Mouse (Mus musculus) kidney, postnatal 0 days (tissue): ENCODE data around the gene Slc37a2. TPM values are rescaled to one million over a fixed set of nuclear protein-coding genes. Genes with fewer than 3 reads are reported as not detected.
"Not testable (repeated sequence)": the region's sequence is repeated elsewhere in the genome, so short reads cannot be mapped to it uniquely, and the experiment has no call there.

Experiments used
- ATAC-seq: fragments of 200-750 bp; cut with Nextera tagmentation; replicated peaks from 2 replicates; pipeline ENCODE4 v1.8.0; 2017; ENCODE audit warnings: low read depth, moderate number of reproducible peaks, moderate TSS enrichment, moderate library complexity; ENCODE audit not compliant: low FRiP score
- DNase-seq: peaks from one replicate; pipeline ENCODE4 v3.0.0-alpha.2; 2016; ENCODE audit warnings: low spot score
- H3K27ac ChIP-seq: fragments of 300-500 bp; sonication (generic); 2 replicates; pipeline ENCODE4 v1.5.1; 2014; ENCODE audit warnings: mild to moderate bottlenecking
- H3K27me3 ChIP-seq: fragments of 300-500 bp; sonication (generic); 2 replicates; pipeline ENCODE4 v1.6.1; 2014; ENCODE audit warnings: low read length, mixed read lengths; ENCODE audit not compliant: insufficient read depth
- H3K36me3 ChIP-seq: fragments of 300-500 bp; sonication (generic); 2 replicates; pipeline ENCODE4 v1.6.1; 2014; ENCODE audit warnings: low read length, mixed read lengths; ENCODE audit not compliant: insufficient read depth
- H3K4me1 ChIP-seq: fragments of 300-500 bp; sonication (generic); replicated peaks from 2 replicates; pipeline ENCODE4 v1.6.1; 2014; ENCODE audit warnings: antibody characterized with exemption, low read length, mixed read lengths; ENCODE audit not compliant: insufficient read depth
- H3K4me2 ChIP-seq: fragments of 300-500 bp; sonication (generic); 2 replicates; pipeline ENCODE4 v1.6.1; 2014; ENCODE audit warnings: mild to moderate bottlenecking, low read length, moderate library complexity, mixed read lengths
- H3K4me3 ChIP-seq: fragments of 300-500 bp; sonication (generic); replicated peaks from 2 replicates; pipeline ENCODE4 v1.5.1; 2014; ENCODE audit warnings: low read depth, low read length
- H3K9ac ChIP-seq: fragments of 300-500 bp; sonication (generic); 2 replicates; pipeline ENCODE4 v1.6.1; 2014; ENCODE audit warnings: low read depth, low read length
- H3K9me3 ChIP-seq: fragments of 300-500 bp; sonication (generic); replicated peaks from 2 replicates; pipeline ENCODE4 v1.6.1; 2016; ENCODE audit warnings: low read length, inconsistent platforms, mixed read lengths
- CTCF ChIP-seq: IDR thresholded peaks from 2 replicates; pipeline ENCODE4 v1.5.1; 2016; ENCODE audit warnings: antibody characterized with exemption, low read depth, mild to moderate bottlenecking, moderate library complexity
- WGBS: fragments of 180-500 bp; shearing (Covaris S2); extraction: QIAGEN DNeasy Blood & Tissue Kit; methylation state at CpG from one replicate; pipeline ENCODE4 v1.1.7; 2014; 5-methylcytosine and 5-hydroxymethylcytosine counted together
- polyA plus RNA-seq: library from polyadenylated mRNA; unstranded; fragments of >200 nt; fragmentation: Nextera tagmentation; extraction: Ambion mirVana; gene quantifications from 2 replicates; pipeline ENCODE4 v1.2.1, GENCODE M21; 2015

Gene Slc37a2
- polyA plus RNA-seq: 1.3 and 1.5 TPM in 2 replicates

DNA sequence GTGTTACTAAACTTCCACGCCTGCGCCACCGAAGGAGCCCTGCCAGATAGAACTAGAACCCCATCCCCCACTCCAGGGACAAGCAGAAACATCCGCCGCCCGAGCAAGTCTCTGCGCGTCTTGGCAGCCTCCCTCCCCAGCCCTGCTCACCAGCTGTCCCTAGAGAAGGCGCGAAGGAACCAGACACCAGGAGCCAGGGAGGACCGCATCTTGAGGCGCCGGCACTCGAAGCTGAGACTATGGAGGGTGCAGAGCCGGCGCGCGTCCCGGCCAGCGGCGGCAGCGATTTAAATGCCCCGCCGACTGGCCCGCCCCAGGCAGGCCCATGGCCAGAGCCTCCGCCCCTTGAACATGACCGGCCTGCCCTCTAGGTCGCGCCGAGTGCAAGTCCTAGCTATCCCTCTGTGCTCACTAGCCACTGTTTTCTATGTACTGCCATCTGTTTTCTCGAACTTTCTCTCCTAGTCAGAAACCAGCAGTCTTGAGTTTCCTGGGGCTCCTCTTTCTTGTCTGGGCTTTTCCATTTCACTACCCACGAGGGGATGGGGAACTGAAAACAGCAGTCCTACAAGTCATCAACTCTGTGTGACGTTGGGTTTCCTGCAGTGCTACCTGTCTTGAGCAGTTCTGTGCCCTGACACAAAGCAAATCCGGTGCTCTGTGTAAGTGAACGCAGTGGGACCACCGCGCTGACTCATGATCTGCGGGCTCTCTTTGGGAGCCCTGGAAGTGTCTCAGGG, at the start of gene Slc37a2:
Gene Slc37a2 (minus strand): TSS at position 590 of the 740 bp plus-strand sequence.
- Histone ChIP-seq H3K9me3 (no peaks in the 10 kb centered on the region), H3K4me3 (peak within 1 kb of the TSS; percentile 42), H3K4me1 (peaks cover 4% of the 10 kb centered on the region; the same call in 1 of the 2 replicates), H3K4me2 (peak within 1 kb of the TSS; percentile 83), H3K36me3 (no peaks in the 10 kb centered on the region), H3K27me3 (no peaks in the 10 kb centered on the region), H3K27ac (0 out of 2 replicates have a peak within 1 kb of the TSS, but pooled peaks have one; percentile 25), H3K9ac (peak within 1 kb of the TSS; percentile 50)
- WGBS: 2% methylated on average over 38 of the region's 38 CpGs
- peak; percentile 72 for DNase-seq
- no peak for TF ChIP-seq CTCF
- ATAC-seq: peak; percentile 84

DNA sequence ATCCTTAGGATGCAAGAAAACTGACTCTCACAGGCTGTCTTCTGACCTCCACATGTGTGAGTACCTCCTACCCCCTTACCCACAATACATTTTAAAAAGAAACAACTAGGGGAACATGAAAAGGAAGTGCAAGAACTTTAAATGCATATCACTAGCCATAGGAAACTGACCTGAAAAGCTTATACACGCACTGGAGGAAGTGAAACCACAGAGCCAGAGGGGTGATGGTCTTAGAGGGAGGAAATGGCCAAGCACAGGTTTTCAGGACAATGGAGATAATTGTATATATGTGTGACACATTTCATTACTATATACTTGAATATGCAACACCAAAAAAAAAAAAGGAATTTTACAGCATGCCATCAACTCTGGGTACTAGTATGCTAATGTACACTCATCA, 46.2 kb upstream of the Slc37a2 start:
- DNase-seq (no peak), ATAC-seq (no peak)
- H3K36me3 ChIP-seq: no peaks in the 10 kb centered on the region
- H3K9me3 ChIP-seq: no peaks in the 10 kb centered on the region
- TF ChIP-seq CTCF: no peak
- no peak overlapping the region for H3K4me2 ChIP-seq
- no peaks in the 10 kb centered on the region for H3K4me1 ChIP-seq
- no peak overlapping the region for H3K4me3 ChIP-seq
- WGBS: 84% methylated on average over 1 of the region's 1 CpGs
- H3K9ac ChIP-seq: no peak overlapping the region
- H3K27ac ChIP-seq: no peak overlapping the region
- H3K27me3 ChIP-seq: no peaks in the 10 kb centered on the region

DNA sequence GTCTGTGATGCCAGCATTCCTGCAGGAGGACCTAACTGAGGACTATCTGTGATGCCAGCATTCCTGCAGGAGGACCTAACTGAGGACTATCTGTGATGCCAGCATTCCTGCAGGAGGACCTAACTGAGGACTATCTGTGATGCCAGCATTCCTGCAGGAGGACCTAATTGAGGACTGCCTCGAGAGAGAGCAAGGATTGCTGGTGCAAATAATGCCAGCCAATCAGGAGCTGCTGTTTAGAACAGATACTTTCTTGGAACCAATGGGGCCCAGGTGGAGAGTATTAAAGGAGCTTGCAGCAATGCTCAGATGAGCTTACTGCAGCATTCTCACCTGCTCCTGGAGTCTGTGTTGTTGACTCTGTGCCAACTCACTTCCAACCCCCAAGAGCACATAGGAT, 45.0 kb upstream of the Slc37a2 start:
- not testable (repeated sequence) for H3K9ac ChIP-seq, ATAC-seq, H3K4me1 ChIP-seq, H3K27ac ChIP-seq, H3K4me2 ChIP-seq, H3K4me3 ChIP-seq, H3K36me3 ChIP-seq, H3K27me3 ChIP-seq, DNase-seq, H3K9me3 ChIP-seq
- 67% methylated on average over 1 of the region's 1 CpGs for WGBS

GRCm38 (mm10) chr9:37295586-37295985, 40.0 kb upstream of the Slc37a2 start:
- no peaks in the 10 kb centered on the region for H3K36me3 ChIP-seq
- DNase-seq: no peak
- H3K9me3 ChIP-seq: no peaks in the 10 kb centered on the region
- H3K9ac ChIP-seq: no peak overlapping the region
- H3K4me2 ChIP-seq: no peak overlapping the region
- no peaks in the 10 kb centered on the region for H3K4me1 ChIP-seq
- H3K27me3 ChIP-seq: no peaks in the 10 kb centered on the region
- no peak overlapping the region for H3K27ac ChIP-seq
- no peak for TF ChIP-seq CTCF
- no peak overlapping the region for H3K4me3 ChIP-seq
- ATAC-seq: no peak

GRCm38 (mm10) chr9:37266622-37267021, 11.1 kb upstream of the Slc37a2 start:
- H3K36me3 ChIP-seq: no peaks in the 10 kb centered on the region
- no peak overlapping the region for H3K4me2 ChIP-seq
- DNase-seq (no peak), ATAC-seq (no peak)
- no peak overlapping the region for H3K9ac ChIP-seq
- no peak overlapping the region for H3K4me3 ChIP-seq
- WGBS: 90% methylated on average over 2 of the region's 2 CpGs
- TF ChIP-seq CTCF: no peak
- no peaks in the 10 kb centered on the region for H3K27me3 ChIP-seq
- H3K27ac ChIP-seq: no peak overlapping the region
- no peaks in the 10 kb centered on the region for H3K9me3 ChIP-seq
- no peaks in the 10 kb centered on the region for H3K4me1 ChIP-seq

DNA sequence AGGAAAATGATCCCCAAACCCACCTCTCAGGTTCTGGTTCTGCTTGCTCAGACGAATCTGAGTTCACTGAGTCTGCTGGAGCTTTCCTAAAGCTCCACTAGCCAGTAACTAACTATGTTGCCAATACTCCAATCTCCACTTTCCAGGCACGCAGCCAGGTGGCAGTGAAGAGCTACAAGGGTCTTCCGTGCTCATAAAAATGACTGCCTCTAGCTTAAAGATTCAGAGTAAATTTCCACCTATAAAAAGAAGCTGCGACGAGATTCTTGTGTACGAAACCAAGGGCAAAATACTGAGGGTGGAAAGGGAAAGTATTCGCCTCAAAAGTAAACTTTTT, 319 bp upstream of the Slc37a2 start:
- WGBS: 23% methylated on average over 7 of the region's 7 CpGs
- H3K27me3 ChIP-seq: no peaks in the 10 kb centered on the region
- peaks cover 4% of the 10 kb centered on the region; the same call in 1 of the 2 replicates for H3K4me1 ChIP-seq
- 0 out of 2 replicates have a peak overlapping the region, but pooled peaks have one; percentile 25 for H3K27ac ChIP-seq
- H3K36me3 ChIP-seq: no peaks in the 10 kb centered on the region
- ATAC-seq (peak; percentile 67; the same call in 1 of the 2 replicates), DNase-seq (peak; percentile 86)
- peak overlapping the region; percentile 83 for H3K4me2 ChIP-seq
- H3K9me3 ChIP-seq: no peaks in the 10 kb centered on the region
- peak overlapping the region; percentile 42 for H3K4me3 ChIP-seq
- H3K9ac ChIP-seq: peak overlapping the region; percentile 27; the same call in 1 of the 2 replicates
- peak; percentile 82 for TF ChIP-seq CTCF
